Mouse (Mus musculus) heart, postnatal 0 days (tissue): ENCODE measurements at regions not wholly inside any gene's neighbourhood (a gene's known extent, or its start where the extent isn't known, plus 50 kb on each side); places are given as distances from the start of the nearest gene placed in this dataset.

ENCODE experiments used
- ATAC-seq: fragments of 200-750 bp; cut with Nextera tagmentation; 2 replicates; pipeline ENCODE4 v1.8.0; 2017; ENCODE audit warnings: low read depth, moderate number of reproducible peaks, moderate library complexity; ENCODE audit not compliant: insufficient read depth
- DNase-seq: peaks from one replicate; pipeline ENCODE4 v3.0.0-alpha.2; 2016; ENCODE audit warnings: low spot score
- H3K27ac ChIP-seq: fragments of 300-500 bp; sonication (generic); 2 replicates; pipeline ENCODE4 v1.5.1; 2014; ENCODE audit warnings: low read depth, mild to moderate bottlenecking
- H3K27me3 ChIP-seq: fragments of 300-500 bp; sonication (generic); 2 replicates; pipeline ENCODE4 v1.6.1; 2014; ENCODE audit warnings: low read length, mixed read lengths; ENCODE audit not compliant: control insufficient read depth, insufficient read depth
- H3K36me3 ChIP-seq: fragments of 300-500 bp; sonication (generic); replicated peaks from 2 replicates; pipeline ENCODE4 v1.6.1; 2014; ENCODE audit warnings: low read length, mixed read lengths; ENCODE audit not compliant: control insufficient read depth, insufficient read depth
- H3K4me1 ChIP-seq: fragments of 300-500 bp; sonication (generic); 2 replicates; pipeline ENCODE4 v1.6.1; 2014; ENCODE audit warnings: antibody characterized with exemption; ENCODE audit not compliant: control insufficient read depth, insufficient read depth
- H3K4me2 ChIP-seq: fragments of 300-500 bp; sonication (generic); 2 replicates; pipeline ENCODE4 v1.6.1; 2014; ENCODE audit warnings: low read depth, mild to moderate bottlenecking, low read length, moderate library complexity
- H3K4me3 ChIP-seq: fragments of 300-500 bp; sonication (generic); 2 replicates; pipeline ENCODE4 v1.5.1; 2014; ENCODE audit warnings: low read depth, low read length
- H3K9ac ChIP-seq: fragments of 300-500 bp; sonication (generic); replicated peaks from 2 replicates; pipeline ENCODE4 v1.6.1; 2014; ENCODE audit warnings: low read depth, low read length, mixed read lengths
- H3K9me3 ChIP-seq: fragments of 300-500 bp; sonication (generic); replicated peaks from 2 replicates; pipeline ENCODE4 v1.6.1; 2016; ENCODE audit warnings: low read length; ENCODE audit not compliant: control insufficient read depth
- CTCF ChIP-seq: IDR thresholded peaks from 2 replicates; pipeline ENCODE4 v1.5.1; 2016; ENCODE audit warnings: antibody characterized with exemption, control low read depth, low read depth
- EP300 ChIP-seq: IDR thresholded peaks from 2 replicates; pipeline ENCODE4 v1.6.1; 2016; ENCODE audit warnings: antibody characterized with exemption, low read depth
- WGBS: fragments of 180-500 bp; shearing (Covaris S2); extraction: QIAGEN DNeasy Blood & Tissue Kit; methylation state at CpG from one replicate; pipeline ENCODE4 v1.1.7; 2014; 5-methylcytosine and 5-hydroxymethylcytosine counted together

GRCm38 (mm10) chr10:19472949-19473535 lies 116.7 kb downstream of the Olig3 start:
- no peak for DNase-seq
- 71% methylated on average over 3 of the region's 3 CpGs for WGBS

GRCm38 (mm10) chr10:19485537-19486135 lies 106.1 kb upstream of the Ifngr1 start:
- no peaks in the 10 kb centered on the region for H3K4me1 ChIP-seq
- H3K4me3 ChIP-seq, result no peak overlapping the region
- TF ChIP-seq CTCF (no peak), EP300 (no peak)
- H3K27ac ChIP-seq, result no peak overlapping the region
- DNase-seq, result no peak
- WGBS, result 81% methylated on average over 15 of the region's 15 CpGs
- H3K4me2 ChIP-seq, result no peak overlapping the region
- H3K36me3 ChIP-seq, result no peaks in the 10 kb centered on the region
- no peak overlapping the region for H3K9ac ChIP-seq
- H3K27me3 ChIP-seq, result no peaks in the 10 kb centered on the region
- ATAC-seq, result no peak
- no peaks in the 10 kb centered on the region for H3K9me3 ChIP-seq

More at GRCm38 (mm10) chr10:19472949-19473535, 116.7 kb downstream of the Olig3 start:
- ATAC-seq, result no peak
- Histone ChIP-seq H3K36me3 (no peaks in the 10 kb centered on the region), H3K9me3 (no peaks in the 10 kb centered on the region), H3K27me3 (no peaks in the 10 kb centered on the region), H3K4me1 (no peaks in the 10 kb centered on the region), H3K4me2 (no peak overlapping the region), H3K4me3 (no peak overlapping the region), H3K27ac (no peak overlapping the region), H3K9ac (no peak overlapping the region)
- TF ChIP-seq CTCF (no peak), EP300 (no peak)

GRCm38 (mm10) chr10:19490500-19490899 lies 101.2 kb upstream of the Ifngr1 start:
- Histone ChIP-seq H3K9me3 (no peaks in the 10 kb centered on the region), H3K27ac (no peak overlapping the region), H3K4me1 (no peaks in the 10 kb centered on the region), H3K9ac (no peak overlapping the region), H3K36me3 (no peaks in the 10 kb centered on the region), H3K4me2 (no peak overlapping the region), H3K4me3 (no peak overlapping the region), H3K27me3 (no peaks in the 10 kb centered on the region)
- DNase-seq, result no peak
- no peak for ATAC-seq
- TF ChIP-seq CTCF (no peak), EP300 (no peak)
- 45% methylated on average over 8 of the region's 8 CpGs for WGBS

GRCm38 (mm10) chr10:19491513-19492380 lies 100.0 kb upstream of the Ifngr1 start:
- TF ChIP-seq CTCF, result peak; percentile 63
- no peak for TF ChIP-seq EP300
- Histone ChIP-seq H3K4me3 (no peak overlapping the region), H3K9me3 (no peaks in the 10 kb centered on the region), H3K27ac (no peak overlapping the region), H3K36me3 (no peaks in the 10 kb centered on the region), H3K27me3 (no peaks in the 10 kb centered on the region), H3K9ac (no peak overlapping the region), H3K4me1 (no peaks in the 10 kb centered on the region), H3K4me2 (no peak overlapping the region)
- 49% methylated on average over 21 of the region's 21 CpGs for WGBS
- ATAC-seq (no peak), DNase-seq (peak; percentile 49)

GRCm38 (mm10) chr10:19494461-19495105 lies 97.2 kb upstream of the Ifngr1 start:
- Histone ChIP-seq H3K4me3 (peak overlapping the region; percentile 15; the same call in 1 of the 2 replicates), H3K27me3 (no peaks in the 10 kb centered on the region), H3K36me3 (no peaks in the 10 kb centered on the region), H3K9me3 (no peaks in the 10 kb centered on the region), H3K4me1 (no peaks in the 10 kb centered on the region), H3K27ac (peak overlapping the region; percentile 40), H3K9ac (no peak overlapping the region), H3K4me2 (peak overlapping the region; percentile 32)
- WGBS, result 6% methylated on average over 9 of the region's 9 CpGs
- DNase-seq, result peak; percentile 51
- TF ChIP-seq CTCF (no peak), EP300 (peak; percentile 60; the same call in 1 of the 2 replicates)
- peak; percentile 83 for ATAC-seq
